Mouse (Mus musculus): ENCODE measurements at regions not wholly inside any gene's neighbourhood (a gene's known extent, or its start where the extent isn't known, plus 50 kb on each side); places are given as distances from the start of the nearest gene placed in this dataset.

GRCm38 (mm10) chr5:81878563-81878962 is 858.6 kb downstream of the Adgrl3 start:
- TF ChIP-seq CTCF (IDR thresholded peaks at IDR 0.05; ENCODE audit: low read depth) = no peak
- Histone ChIP-seq H3K27ac (ENCODE audit: low read depth) (no peak overlapping the region), H3K4me1 (ENCODE audit: insufficient read depth) (no peaks in the 10 kb centered on the region), H3K36me3 (ENCODE audit: insufficient read depth) (no peaks in the 10 kb centered on the region), H3K9ac (no peak overlapping the region), H3K4me3 (ENCODE audit: low read depth, low read length) (no peak overlapping the region), H3K4me2 (no peak overlapping the region), H3K9me3 (ENCODE audit: low read depth, low read length) (no peaks in the 10 kb centered on the region), H3K27me3 (ENCODE audit: insufficient read depth, low read length) (no peaks in the 10 kb centered on the region)
- no peak for DNase-seq
- WGBS = 54% methylated on average over 3 of the region's 3 CpGs
- ATAC-seq (ENCODE audit: insufficient read depth) = no peak

GRCm38 (mm10) chr5:81893358-81893757 is 873.4 kb downstream of the Adgrl3 start:
- no peak for ATAC-seq (ENCODE audit: insufficient read depth)
- TF ChIP-seq CTCF (IDR thresholded peaks at IDR 0.05; ENCODE audit: low read depth) = no peak
- Histone ChIP-seq H3K4me3 (ENCODE audit: low read depth, low read length) (no peak overlapping the region), H3K27me3 (ENCODE audit: insufficient read depth, low read length) (no peaks in the 10 kb centered on the region), H3K4me2 (no peak overlapping the region), H3K9ac (no peak overlapping the region), H3K27ac (ENCODE audit: low read depth) (no peak overlapping the region), H3K36me3 (ENCODE audit: insufficient read depth) (no peaks in the 10 kb centered on the region), H3K9me3 (ENCODE audit: low read depth, low read length) (no peaks in the 10 kb centered on the region), H3K4me1 (ENCODE audit: insufficient read depth) (no peaks in the 10 kb centered on the region)
- DNase-seq = no peak
- 88% methylated on average over 6 of the region's 6 CpGs for WGBS

- H3K27ac ChIP-seq (ENCODE audit: low read depth) = no peak overlapping the region
- H3K9me3 ChIP-seq (ENCODE audit: low read depth, low read length) = no peaks in the 10 kb centered on the region
- H3K4me3 ChIP-seq (ENCODE audit: low read depth, low read length) = no peak overlapping the region
- H3K4me2 ChIP-seq = no peak overlapping the region
- H3K4me1 ChIP-seq (ENCODE audit: insufficient read depth) = no peaks in the 10 kb centered on the region
- ATAC-seq (ENCODE audit: insufficient read depth) (no peak), DNase-seq (no peak)
- no peaks in the 10 kb centered on the region for H3K27me3 ChIP-seq (ENCODE audit: insufficient read depth, low read length)
- H3K36me3 ChIP-seq (ENCODE audit: insufficient read depth) = no peaks in the 10 kb centered on the region
- 37% methylated on average over 6 of the region's 6 CpGs for WGBS
- no peak for TF ChIP-seq CTCF (IDR thresholded peaks at IDR 0.05; ENCODE audit: low read depth)
- no peak overlapping the region for H3K9ac ChIP-seq
Observed at GRCm38 (mm10) chr5:81909368-81909767, 889.4 kb downstream of the Adgrl3 start.

GRCm38 (mm10) chr5:81909964-81910363 is 890.0 kb downstream of the Adgrl3 start:
- peak overlapping the region; percentile 15; the same call in 1 of the 2 replicates for H3K4me2 ChIP-seq
- H3K36me3 ChIP-seq (ENCODE audit: insufficient read depth) = no peaks in the 10 kb centered on the region
- H3K27me3 ChIP-seq (ENCODE audit: insufficient read depth, low read length) = no peaks in the 10 kb centered on the region
- ATAC-seq (ENCODE audit: insufficient read depth) (peak; percentile 35; the same call in 1 of the 2 replicates), DNase-seq (peak; percentile 32)
- TF ChIP-seq CTCF (IDR thresholded peaks at IDR 0.05; ENCODE audit: low read depth) = no peak
- H3K4me1 ChIP-seq (ENCODE audit: insufficient read depth) = no peaks in the 10 kb centered on the region
- WGBS = 23% methylated on average over 8 of the region's 8 CpGs
- H3K4me3 ChIP-seq (ENCODE audit: low read depth, low read length) = no peak overlapping the region
- H3K9ac ChIP-seq = no peak overlapping the region
- no peak overlapping the region for H3K27ac ChIP-seq (ENCODE audit: low read depth)
- no peaks in the 10 kb centered on the region for H3K9me3 ChIP-seq (ENCODE audit: low read depth, low read length)

- TF ChIP-seq CTCF (IDR thresholded peaks at IDR 0.05; ENCODE audit: low read depth) = no peak
- ATAC-seq (ENCODE audit: insufficient read depth) = no peak
- no peaks in the 10 kb centered on the region for H3K27me3 ChIP-seq (ENCODE audit: insufficient read depth, low read length)
- no peak overlapping the region for H3K9ac ChIP-seq
- H3K4me1 ChIP-seq (ENCODE audit: insufficient read depth) = no peaks in the 10 kb centered on the region
- no peak overlapping the region for H3K27ac ChIP-seq (ENCODE audit: low read depth)
- DNase-seq = no peak
- H3K9me3 ChIP-seq (ENCODE audit: low read depth, low read length) = no peaks in the 10 kb centered on the region
- H3K4me3 ChIP-seq (ENCODE audit: low read depth, low read length) = no peak overlapping the region
- H3K4me2 ChIP-seq = no peak overlapping the region
- no peaks in the 10 kb centered on the region for H3K36me3 ChIP-seq (ENCODE audit: insufficient read depth)
Observed at GRCm38 (mm10) chr5:81916667-81917066, 896.7 kb downstream of the Adgrl3 start.

- Histone ChIP-seq H3K9me3 (ENCODE audit: low read depth, low read length) (no peaks in the 10 kb centered on the region), H3K9ac (no peak overlapping the region), H3K36me3 (ENCODE audit: insufficient read depth) (no peaks in the 10 kb centered on the region), H3K4me3 (ENCODE audit: low read depth, low read length) (no peak overlapping the region), H3K27me3 (ENCODE audit: insufficient read depth, low read length) (no peaks in the 10 kb centered on the region), H3K4me1 (ENCODE audit: insufficient read depth) (no peaks in the 10 kb centered on the region), H3K27ac (ENCODE audit: low read depth) (no peak overlapping the region), H3K4me2 (no peak overlapping the region)
- no peak for TF ChIP-seq CTCF (IDR thresholded peaks at IDR 0.05; ENCODE audit: low read depth)
- ATAC-seq (ENCODE audit: insufficient read depth) = no peak
- 65% methylated on average over 5 of the region's 5 CpGs for WGBS
- DNase-seq = no peak
Observed at GRCm38 (mm10) chr5:81940798-81941197, 920.9 kb downstream of the Adgrl3 start.

- no peak overlapping the region for H3K27ac ChIP-seq (ENCODE audit: low read depth)
- no peak overlapping the region for H3K4me3 ChIP-seq (ENCODE audit: low read depth, low read length)
- H3K36me3 ChIP-seq (ENCODE audit: insufficient read depth) = no peaks in the 10 kb centered on the region
- H3K4me2 ChIP-seq = no peak overlapping the region
- H3K4me1 ChIP-seq (ENCODE audit: insufficient read depth) = no peaks in the 10 kb centered on the region
- no peak overlapping the region for H3K9ac ChIP-seq
- TF ChIP-seq CTCF (IDR thresholded peaks at IDR 0.05; ENCODE audit: low read depth) = no peak
- ATAC-seq (ENCODE audit: insufficient read depth) (no peak), DNase-seq (no peak)
- 63% methylated on average over 24 of the region's 24 CpGs for WGBS
- no peaks in the 10 kb centered on the region for H3K9me3 ChIP-seq (ENCODE audit: low read depth, low read length)
- H3K27me3 ChIP-seq (ENCODE audit: insufficient read depth, low read length) = no peaks in the 10 kb centered on the region
Observed at GRCm38 (mm10) chr5:81969685-81970524, 950.0 kb downstream of the Adgrl3 start.
